Mouse (Mus musculus) lung, adult 2 months (tissue): ENCODE results near the gene 4430402I18Rik. TPM values are rescaled to one million over a fixed set of nuclear protein-coding genes. Genes with fewer than 3 reads are reported as not detected.

ENCODE experiments used
- DNase-seq: peaks from one replicate; pipeline ENCODE4 v3.0.0; 2022
- H3K4me1 ChIP-seq: fragments of 200-500 bp; 2 replicates; pipeline ENCODE4 v1.6.1; 2011; ENCODE audit warnings: low read length; ENCODE audit not compliant: control insufficient read depth, insufficient read depth
- H3K4me3 ChIP-seq: fragments of 200-500 bp; replicated peaks from 2 replicates; pipeline ENCODE3; 2011; ENCODE audit warnings: low read depth, mild to moderate bottlenecking, control low read depth, low read length; ENCODE audit errors: extremely low read depth
- CTCF ChIP-seq: fragments of 200-500 bp; IDR thresholded peaks from 2 replicates; pipeline ENCODE4 v1.5.1; 2011; ENCODE audit warnings: mild to moderate bottlenecking, low read length, control low read depth; ENCODE audit not compliant: insufficient read depth
- POLR2A ChIP-seq: fragments of 200-500 bp; IDR thresholded peaks from 2 replicates; pipeline ENCODE4 v1.6.1; 2011; ENCODE audit warnings: low read depth, mild to moderate bottlenecking, control low read depth, low read length, borderline replicate concordance; ENCODE audit errors: extremely low read depth
- WGBS: fragments of 180-500 bp; shearing (Covaris S2); methylation state at CpG from one replicate; pipeline ENCODE4 v1.1.7; 2018; 5-methylcytosine and 5-hydroxymethylcytosine counted together
- polyA plus RNA-seq: library from polyadenylated mRNA; depleted of rRNA; stranded (reverse); fragments of >200 nt; gene quantifications from 2 replicates; pipeline ENCODE4 v1.2.3, GENCODE M21; 2012

The 4430402I18Rik gene
- polyA plus RNA-seq, 1 experiment = 3.6 TPM

GRCm38 (mm10) chr19:28997976-28998630 is 30.5 kb upstream of the 4430402I18Rik start:
- TF ChIP-seq POLR2A (no peak), CTCF (no peak)
- no peak for DNase-seq
- WGBS = 67% methylated on average over 4 of the region's 4 CpGs
- peaks cover 2% of the 10 kb centered on the region; the same call in 1 of the 2 replicates for H3K4me1 ChIP-seq
- H3K4me3 ChIP-seq = no peak overlapping the region

DNA sequence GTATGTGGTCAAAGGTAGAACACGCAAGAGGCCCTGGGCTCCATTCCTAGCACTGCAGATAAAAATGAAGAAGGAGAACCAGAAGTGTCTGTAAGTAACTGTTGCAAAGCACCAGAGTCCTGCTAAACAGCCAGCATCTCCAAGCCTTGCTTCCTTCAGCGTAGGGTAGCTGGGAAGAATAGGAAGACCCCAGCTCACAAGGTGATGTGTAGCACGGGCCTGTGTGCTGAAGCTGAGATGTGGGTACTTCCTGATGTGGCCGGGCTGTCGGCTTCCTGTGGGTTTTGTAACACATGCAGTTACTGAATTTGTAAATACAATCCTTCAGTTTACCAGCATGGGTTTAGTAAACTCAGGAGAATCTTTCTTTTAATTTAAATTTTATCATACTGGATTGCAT is 27.8 kb upstream of the 4430402I18Rik start:
- Histone ChIP-seq H3K4me3 (no peak overlapping the region), H3K4me1 (peaks cover 2% of the 10 kb centered on the region; the same call in 1 of the 2 replicates)
- TF ChIP-seq CTCF = no peak
- no peak for TF ChIP-seq POLR2A
- DNase-seq = no peak
- WGBS = 69% methylated on average over 5 of the region's 5 CpGs

DNA sequence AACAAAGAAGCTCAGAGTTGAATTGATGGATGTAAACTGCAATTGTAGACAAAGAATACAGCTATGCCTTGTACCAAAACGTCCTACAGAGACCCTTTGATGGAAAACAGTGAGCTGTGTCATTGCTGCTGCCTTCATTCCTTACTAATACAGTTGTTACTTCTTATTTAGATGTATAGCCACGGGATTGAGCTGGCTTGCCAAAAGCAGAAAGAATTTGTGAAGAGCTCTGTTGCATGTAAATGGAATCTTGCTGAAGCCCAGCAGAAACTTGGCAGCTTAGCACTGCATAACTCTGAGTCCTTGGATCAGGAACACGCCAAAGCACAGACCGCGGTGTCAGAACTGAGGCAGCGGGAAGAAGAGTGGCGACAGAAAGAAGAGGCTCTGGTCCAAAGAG is 27.3 kb upstream of the 4430402I18Rik start:
- no peak for DNase-seq
- 69% methylated on average over 7 of the region's 7 CpGs for WGBS
- peaks cover 2% of the 10 kb centered on the region; the same call in 1 of the 2 replicates for H3K4me1 ChIP-seq
- TF ChIP-seq POLR2A = no peak
- TF ChIP-seq CTCF = no peak
- no peak overlapping the region for H3K4me3 ChIP-seq

- 64% methylated on average over 5 of the region's 5 CpGs for WGBS
- H3K4me3 ChIP-seq = no peak overlapping the region
- TF ChIP-seq POLR2A = no peak
- TF ChIP-seq CTCF = no peak
These were observed 23.8 kb upstream of the 4430402I18Rik start for GRCm38 (mm10) chr19:28991391-28991790.

GRCm38 (mm10) chr19:28990590-28991221 is 23.1 kb upstream of the 4430402I18Rik start:
- peaks cover 10% of the 10 kb centered on the region for H3K4me1 ChIP-seq
- no peak for DNase-seq
- H3K4me3 ChIP-seq = peak overlapping the region; percentile 45
- under 1% methylated on average over 41 of the region's 41 CpGs for WGBS
- TF ChIP-seq CTCF (no peak), POLR2A (no peak; the same call in 1 of the 2 replicates)

More at GRCm38 (mm10) chr19:28991391-28991790, 23.8 kb upstream of the 4430402I18Rik start:
- no peak for DNase-seq
- peaks cover 10% of the 10 kb centered on the region for H3K4me1 ChIP-seq

- WGBS = under 1% methylated on average over 37 of the region's 37 CpGs
- TF ChIP-seq POLR2A (peak; percentile 78; the same call in 1 of the 2 replicates), CTCF (no peak)
- peak; percentile 99 for DNase-seq
These were observed 22.6 kb upstream of the 4430402I18Rik start, which contains the start of gene Cdc37l1 for GRCm38 (mm10) chr19:28990194-28990589. Gene Cdc37l1, plus strand, starts transcription at chr19:28990352.

DNA sequence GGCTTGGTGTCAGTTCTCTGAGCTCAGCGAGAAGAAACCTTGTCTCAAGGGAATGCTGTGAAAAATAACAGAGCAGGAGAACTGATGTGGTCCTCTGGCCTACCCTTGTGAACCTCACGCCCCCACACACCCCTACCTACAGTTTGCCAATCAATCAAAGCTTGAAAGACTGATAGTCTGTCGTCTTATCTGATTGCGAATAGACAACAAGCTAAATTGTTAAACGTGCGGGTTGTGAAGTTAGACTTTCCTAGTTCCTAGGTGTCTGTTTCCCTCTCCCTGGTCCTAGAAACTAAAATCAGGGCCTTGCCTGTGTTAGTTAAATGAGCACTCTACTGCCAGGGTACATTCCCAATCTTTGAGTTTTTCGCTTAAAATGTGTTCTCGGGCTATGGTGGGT is 21.9 kb upstream of the 4430402I18Rik start:
- no peak for DNase-seq
- H3K4me1 ChIP-seq = peaks cover 7% of the 10 kb centered on the region
- WGBS = 49% methylated on average over 8 of the region's 8 CpGs
- TF ChIP-seq POLR2A = no peak
- peak overlapping the region; percentile 45 for H3K4me3 ChIP-seq

More at GRCm38 (mm10) chr19:28990194-28990589, 22.6 kb upstream of the 4430402I18Rik start, which contains the start of gene Cdc37l1:
- peaks cover 10% of the 10 kb centered on the region for H3K4me1 ChIP-seq
- peak within 1 kb of the TSS; percentile 45 for H3K4me3 ChIP-seq

DNA sequence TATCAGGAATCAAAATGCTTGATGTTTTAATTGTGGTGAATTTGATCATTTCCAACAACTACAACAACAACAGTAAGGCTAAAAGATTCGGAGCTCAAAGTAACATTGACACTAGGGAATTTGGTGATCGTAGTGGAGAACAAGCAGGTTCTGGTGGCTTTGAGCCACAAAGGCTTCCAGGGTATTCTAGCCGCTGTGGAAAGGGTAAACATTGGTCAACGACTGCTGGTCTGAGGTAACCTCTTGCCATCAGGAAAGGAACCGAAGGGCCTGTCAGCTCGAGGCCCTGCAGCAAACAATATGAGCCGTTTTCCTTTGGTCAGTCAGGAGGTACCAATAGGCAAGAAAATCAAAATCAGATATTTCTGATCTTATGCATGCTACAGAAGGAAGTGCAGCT is 15.0 kb upstream of the 4430402I18Rik start:
- TF ChIP-seq POLR2A (no peak), CTCF (no peak)
- H3K4me3 ChIP-seq = no peak overlapping the region
- no peaks in the 10 kb centered on the region for H3K4me1 ChIP-seq
- WGBS = 63% methylated on average over 7 of the region's 7 CpGs
- DNase-seq = no peak

DNA sequence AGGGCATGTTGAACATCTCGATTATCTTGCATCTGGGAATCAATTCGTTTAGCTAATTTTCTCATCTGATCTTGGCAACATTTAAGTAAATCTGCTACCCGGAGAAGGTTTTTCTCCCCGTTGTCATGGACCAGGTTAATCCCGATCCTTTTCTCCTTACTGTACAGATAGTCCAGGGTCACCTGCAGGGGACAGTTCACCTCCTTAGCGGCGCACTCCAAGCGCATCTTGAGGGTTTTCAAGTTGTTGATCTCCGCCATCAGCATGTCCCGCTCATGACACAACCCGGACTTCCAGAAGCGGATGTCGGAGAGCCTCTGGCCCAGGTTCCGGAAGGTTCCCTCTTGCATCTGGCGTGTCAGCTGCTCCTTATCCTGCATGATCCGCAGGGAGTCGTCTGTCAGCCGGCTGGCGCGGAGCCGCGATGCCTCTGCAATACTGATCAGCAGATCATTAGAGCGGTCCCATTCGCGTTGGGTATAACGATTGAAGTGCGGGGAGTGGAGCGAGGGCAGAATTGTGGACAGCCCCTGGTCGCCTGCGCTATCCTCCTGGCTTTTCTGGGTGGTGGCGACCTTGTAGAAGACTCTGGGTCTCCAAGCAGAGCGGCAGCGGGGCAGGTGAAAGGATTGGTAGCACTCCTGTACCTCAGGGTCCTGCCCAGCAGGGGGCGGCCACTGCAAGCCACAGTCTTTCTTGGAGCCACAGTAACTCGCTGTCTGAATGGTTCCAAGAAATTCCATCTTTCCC is 7.4 kb upstream of the 4430402I18Rik start:
- TF ChIP-seq POLR2A = no peak
- peak; percentile 85 for TF ChIP-seq CTCF
- peak; percentile 83 for DNase-seq
- 17% methylated on average over 35 of the region's 35 CpGs for WGBS
- H3K4me1 ChIP-seq = peaks cover 5% of the 10 kb centered on the region; the same call in 1 of the 2 replicates
- H3K4me3 ChIP-seq = peak overlapping the region; percentile 60
